ENCODE assay signal across 8 mouse cellular contexts in genomic region chr6:119449060-119449499, GRCm38 (mm10). TPM values are rescaled to one million over a fixed set of nuclear protein-coding genes. Genes with fewer than 3 reads are reported as not detected.
A peak's percentile ranks its signal among the peaks of the same experiment; 100 is the strongest.
DNase-seq lines count a peak whose midpoint lies in the region; ATAC-seq and TF ChIP-seq lines count a peak whose summit lies in the region.

No protein-coding gene starts in this region.

- H3K4me2 ChIP-seq in lung, embryonic 14.5 days, result peak overlapping the region; percentile 72

- intact Hi-C loops in left cerebral cortex, postnatal 14 days (cut with DNase I), result no loop called here
- intact Hi-C loops in gastrocnemius, postnatal 36 days (cut with DNase I), result loop anchor here (10.0 kb wide), 1 partner anchor 804 kb away; no protein-coding TSS in a partner anchor

- 0 out of 2 replicates have a peak, but pooled peaks cover 5% of the 10 kb centered on the region for H3K27me3 ChIP-seq in lung, embryonic 14.5 days (ENCODE audit: insufficient read depth, low read length)

- peak overlapping the region; percentile 52 for H3K9ac ChIP-seq in lung, embryonic 14.5 days

- 16% methylated on average over 14 of the region's 23 CpGs for WGBS in bone marrow, adult 2 months
- WGBS in lung, embryonic 14.5 days, result 3% methylated on average over 23 of the region's 23 CpGs

- TF ChIP-seq POLR2A in bone marrow, adult 2 months (IDR thresholded peaks at IDR 0.05; ENCODE audit: borderline replicate concordance, control insufficient read depth, low read depth, low read length), result no peak

- H3K4me1 ChIP-seq in bone marrow, adult 2 months (ENCODE audit: control insufficient read depth, insufficient read depth, low read length), result no peaks in the 10 kb centered on the region; the same call in 1 of the 2 replicates
- peaks cover 20% of the 10 kb centered on the region for H3K4me1 ChIP-seq in lung, embryonic 14.5 days (ENCODE audit: insufficient read depth)

- no peaks in the 10 kb centered on the region for H3K9me3 ChIP-seq in lung, embryonic 14.5 days (ENCODE audit: low read depth, low read length)

- H3K4me3 ChIP-seq in bone marrow, adult 2 months (replicated peaks; ENCODE audit: control insufficient read depth, low read depth, low read length), result no peak overlapping the region
- H3K4me3 ChIP-seq in lung, embryonic 14.5 days (ENCODE audit: low read depth, low read length), result peak overlapping the region; percentile 35

- no peaks in the 10 kb centered on the region for H3K36me3 ChIP-seq in lung, embryonic 14.5 days (ENCODE audit: insufficient read depth)

- no peak overlapping the region for H3K27ac ChIP-seq in bone marrow, adult 2 months (ENCODE audit: control insufficient read depth, insufficient read depth, low read depth, low read length, poor library complexity)
- no peak overlapping the region for H3K27ac ChIP-seq in lung, embryonic 14.5 days (ENCODE audit: low read depth)

- peak; percentile 43; the same call in 1 of the 2 replicates for TF ChIP-seq CTCF in bone marrow, adult 2 months (IDR thresholded peaks at IDR 0.05; ENCODE audit: control insufficient read depth, insufficient read depth, low read length)
- TF ChIP-seq CTCF in lung, embryonic 14.5 days (IDR thresholded peaks at IDR 0.05; ENCODE audit: low read depth), result peak; percentile 67

- ATAC-seq in lung, embryonic 14.5 days (ENCODE audit: insufficient read depth), result peak; percentile 55
- ATAC-seq in inflammation-experienced regulatory T-cells, adult 6 months, result no peak

- DNase-seq in left cerebral cortex, adult 18-20 months (ENCODE audit: low spot score in 2 of 2), result peak; percentile 18 to 28
- DNase-seq in left cerebral cortex, postnatal 14 days (ENCODE audit: low spot score in 2 of 2), result no peak
- DNase-seq in gastrocnemius, postnatal 36 days, result peak; percentile 37 to 56
- DNase-seq in kidney, adult 18-20 months, result peak; percentile 78
- peak; percentile 86 for DNase-seq in lung, embryonic 14.5 days
- DNase-seq in ovary, postnatal 36 days (ENCODE audit: low spot score), result peak; percentile 71

RNA-seq across cellular contexts. Expression of gene Fbxl14, which starts 30.4 kb away (rescaled TPM):
- 10 to 100 TPM; 40.0 to 42.2 TPM for total RNA-seq in left cerebral cortex, adult 18-20 months (2021)
- 10 to 100 TPM; 25.3 to 26.8 TPM for total RNA-seq in left cerebral cortex, postnatal 14 days (2021)
- 12.8 and 22.8 TPM in 2 replicates for polyA plus RNA-seq in bone marrow, adult 2 months (2011; ENCODE audit: insufficient read depth, insufficient read length, low replicate concordance, missing spikeins)
- total RNA-seq in gastrocnemius, postnatal 36 days (2021), result 10 to 100 TPM; 10.3 to 10.7 TPM
- polyA plus RNA-seq in lung, embryonic 14.5 days (2014; fragmentation: Nextera tagmentation; extraction: Ambion mirVana), result 6.0 and 6.2 TPM in 2 replicates
- polyA plus RNA-seq in inflammation-experienced regulatory T-cells, adult 6 months (2017; shearing (Covaris generic)), result 10 to 100 TPM; 13.8 to 15.1 (median 14.3) TPM

RNA-seq across cellular contexts. Expression of gene Adipor2, which starts 31.6 kb away (rescaled TPM):
- 10 to 100 TPM; 39.3 to 40.0 TPM for total RNA-seq in left cerebral cortex, adult 18-20 months (2021)
- 10 to 100 TPM; 37.7 to 44.4 TPM for total RNA-seq in left cerebral cortex, postnatal 14 days (2021)
- polyA plus RNA-seq in bone marrow, adult 2 months (2011; ENCODE audit: insufficient read depth, insufficient read length, low replicate concordance, missing spikeins), result 21.1 and 30.2 TPM in 2 replicates
- total RNA-seq in gastrocnemius, postnatal 36 days (2021), result 10 to 100 TPM; 73.0 to 80.6 TPM
- polyA plus RNA-seq in lung, embryonic 14.5 days (2014; fragmentation: Nextera tagmentation; extraction: Ambion mirVana), result 28.1 and 29.0 TPM in 2 replicates
- polyA plus RNA-seq in inflammation-experienced regulatory T-cells, adult 6 months (2017; shearing (Covaris generic)), result 1 to 10 TPM; 9.3 to 9.7 (median 9.4) TPM

Comparison
In these comparisons a context has a peak if more than half of its experiments do, and no peak if none do; other contexts are left out.
1. DNase-seq: peak in left cerebral cortex, adult 18-20 months (2 of 2), gastrocnemius, postnatal 36 days (2 of 2), kidney, adult 18-20 months (single experiment), lung, embryonic 14.5 days (single experiment) and ovary, postnatal 36 days (single experiment); none in left cerebral cortex, postnatal 14 days (0 of 2).